In genomic region chr7:79467951-79468350, GRCm38 (mm10) we compare ENCODE assay signal across 8 mouse cellular contexts. TPM values are rescaled to one million over a fixed set of nuclear protein-coding genes. Genes with fewer than 3 reads are reported as not detected.
DNase-seq lines count a peak whose midpoint lies in the region; ATAC-seq and TF ChIP-seq lines count a peak whose summit lies in the region.

No protein-coding gene starts in this region.

- TF ChIP-seq CTCF in layer of hippocampus, adult 2 months (conservative IDR thresholded peaks at IDR 0.05): no peak

- DNase-seq in layer of hippocampus, adult 2 months (ENCODE audit: low spot score in 2 of 2): no peak
- DNase-seq in layer of hippocampus, adult 18-20 months (ENCODE audit: low spot score in 2 of 2): no peak
- DNase-seq in urinary bladder, postnatal 4 days (ENCODE audit: low spot score in 2 of 2): no peak
- no peak for DNase-seq in cerebellum, postnatal 36 days
- DNase-seq in layer of hippocampus, postnatal 25 days (ENCODE audit: extremely low spot score in 1 of 2, low spot score in 1 of 2): no peak

- H3K4me1 ChIP-seq in forebrain, embryonic 12.5 days: peaks cover 28% of the 10 kb centered on the region
- peaks cover 31% of the 10 kb centered on the region for H3K4me1 ChIP-seq in limb, embryonic 13.5 days
- peaks cover 22% of the 10 kb centered on the region for H3K4me1 ChIP-seq in neural tube, embryonic 14.5 days (ENCODE audit: control insufficient read depth, insufficient read depth, low read length)

- no peak for ATAC-seq in forebrain, embryonic 12.5 days (ENCODE audit: low FRiP score)
- no peak for ATAC-seq in limb, embryonic 13.5 days (ENCODE audit: low FRiP score, low read depth)
- ATAC-seq in neural tube, embryonic 14.5 days (ENCODE audit: low read depth): no peak

- H3K27me3 ChIP-seq in forebrain, embryonic 12.5 days: peaks cover 22% of the 10 kb centered on the region
- H3K27me3 ChIP-seq in limb, embryonic 13.5 days: peaks cover 4% of the 10 kb centered on the region; the same call in 1 of the 2 replicates
- no peaks in the 10 kb centered on the region for H3K27me3 ChIP-seq in neural tube, embryonic 14.5 days (ENCODE audit: control insufficient read depth, insufficient read depth, low read length)

- peak overlapping the region; percentile 93 for H3K4me2 ChIP-seq in forebrain, embryonic 12.5 days
- peak overlapping the region; percentile 97 for H3K4me2 ChIP-seq in limb, embryonic 13.5 days (replicated peaks)
- peak overlapping the region; percentile 53 for H3K4me2 ChIP-seq in neural tube, embryonic 14.5 days (ENCODE audit: low read depth, low read length)

- H3K4me3 ChIP-seq in layer of hippocampus, adult 2 months: peak overlapping the region; percentile 85; the same call in 1 of the 2 replicates
- H3K4me3 ChIP-seq in forebrain, embryonic 12.5 days (replicated peaks): peak overlapping the region; percentile 19
- H3K4me3 ChIP-seq in limb, embryonic 13.5 days: peak overlapping the region; percentile 13
- H3K4me3 ChIP-seq in neural tube, embryonic 14.5 days (ENCODE audit: low read depth, low read length): 0 out of 2 replicates have a peak overlapping the region, but pooled peaks have one; percentile 78

- H3K9ac ChIP-seq in forebrain, embryonic 12.5 days: 0 out of 2 replicates have a peak overlapping the region, but pooled peaks have one; percentile 7
- H3K9ac ChIP-seq in limb, embryonic 13.5 days: no peak overlapping the region
- 0 out of 2 replicates have a peak overlapping the region, but pooled peaks have one; percentile 8 for H3K9ac ChIP-seq in neural tube, embryonic 14.5 days (replicated peaks; ENCODE audit: low read depth, low read length)

- 0 out of 2 replicates have a peak, but pooled peaks cover 5% of the 10 kb centered on the region for H3K36me3 ChIP-seq in forebrain, embryonic 12.5 days (replicated peaks)
- H3K36me3 ChIP-seq in limb, embryonic 13.5 days: peaks cover 6% of the 10 kb centered on the region; the same call in 1 of the 2 replicates
- no peaks in the 10 kb centered on the region for H3K36me3 ChIP-seq in neural tube, embryonic 14.5 days (ENCODE audit: control insufficient read depth, insufficient read depth, low read length)

- H3K27ac ChIP-seq in layer of hippocampus, adult 2 months: no peak overlapping the region
- no peak overlapping the region for H3K27ac ChIP-seq in forebrain, embryonic 12.5 days
- no peak overlapping the region for H3K27ac ChIP-seq in limb, embryonic 13.5 days
- H3K27ac ChIP-seq in neural tube, embryonic 14.5 days (ENCODE audit: low read depth, low read length): no peak overlapping the region

- no peaks in the 10 kb centered on the region for H3K9me3 ChIP-seq in forebrain, embryonic 12.5 days
- H3K9me3 ChIP-seq in limb, embryonic 13.5 days: peaks cover 2% of the 10 kb centered on the region; the same call in 1 of the 2 replicates
- H3K9me3 ChIP-seq in neural tube, embryonic 14.5 days (ENCODE audit: control insufficient read depth, low read length): no peaks in the 10 kb centered on the region

- 8% methylated on average over 4 of the region's 6 CpGs for WGBS in forebrain, embryonic 12.5 days
- WGBS in limb, embryonic 13.5 days: 4% methylated on average over 4 of the region's 6 CpGs
- no CpG with 5 or more reads among the region's 6 CpGs for WGBS in neural tube, embryonic 14.5 days

RNA-seq across cellular contexts. Expression of gene Polg, which starts 1.8 kb away (rescaled TPM):
- 100 to 1,000 TPM in 1 of 2 experiments, 10 to 100 TPM in 1; 76.5 to 101 TPM for total RNA-seq in layer of hippocampus, adult 2 months (2021)
- 10 to 100 TPM; 81.6 to 81.7 TPM for total RNA-seq in layer of hippocampus, adult 18-20 months (2021)
- polyA plus RNA-seq in forebrain, embryonic 12.5 days (2016; fragmentation: Nextera tagmentation; extraction: Ambion mirVana): 41.7 and 45.1 TPM in 2 replicates
- 32.9 and 35.3 TPM in 2 replicates for polyA plus RNA-seq in limb, embryonic 13.5 days (2015; fragmentation: Nextera tagmentation; extraction: Ambion mirVana)
- 23.0 and 30.5 TPM in 2 replicates for polyA plus RNA-seq in neural tube, embryonic 14.5 days (2014; fragmentation: Nextera tagmentation; extraction: Ambion mirVana)
- 10 to 100 TPM; 74.2 to 91.0 TPM for total RNA-seq in layer of hippocampus, postnatal 25 days (2021)

Comparison
In these comparisons a context has a peak if more than half of its experiments do, and no peak if none do; other contexts are left out.
1. H3K4me3 ChIP-seq: peak in every context shown above with its lines; median percentile 85 in layer of hippocampus, adult 2 months; 78 in neural tube, embryonic 14.5 days; 19 in forebrain, embryonic 12.5 days; 13 in limb, embryonic 13.5 days.